Mouse (Mus musculus) right cerebral cortex, postnatal 25 days (tissue): Measurements from ENCODE around the gene Tbc1d17.
A peak's percentile ranks its signal among the peaks of the same experiment; 100 is the strongest.

Experiments
- DNase-seq: peaks from one replicate; pipeline ENCODE4 v3.0.0; 2022

Tbc1d17 gene

GRCm38 (mm10) chr7:44821666-44822448, 27.0 kb downstream of the Tbc1d17 start:
- peak; percentile 2 for DNase-seq

GRCm38 (mm10) chr7:44820525-44820924, 28.4 kb downstream of the Tbc1d17 start:
- DNase-seq: no peak

DNA sequence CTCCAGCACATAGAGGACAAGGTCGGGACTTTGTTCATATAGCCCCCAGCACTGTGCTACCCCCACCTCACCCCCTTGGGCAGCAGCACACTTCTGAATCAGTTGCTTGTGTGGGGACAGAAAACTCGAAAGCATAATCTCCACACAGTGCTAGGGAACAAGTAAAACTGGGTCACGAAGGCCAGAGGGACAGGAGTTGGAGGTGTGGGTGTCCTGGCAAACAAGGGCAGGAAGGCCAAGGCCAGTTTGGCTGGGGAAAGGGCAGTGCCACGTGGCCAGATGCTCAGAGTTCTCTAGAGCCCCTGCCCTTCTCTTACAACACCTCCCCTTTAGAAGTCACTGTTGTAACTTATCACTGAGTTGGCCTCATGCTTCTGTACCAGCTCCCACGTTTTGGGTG, 29.0 kb downstream of the Tbc1d17 start:
- no peak for DNase-seq

DNA sequence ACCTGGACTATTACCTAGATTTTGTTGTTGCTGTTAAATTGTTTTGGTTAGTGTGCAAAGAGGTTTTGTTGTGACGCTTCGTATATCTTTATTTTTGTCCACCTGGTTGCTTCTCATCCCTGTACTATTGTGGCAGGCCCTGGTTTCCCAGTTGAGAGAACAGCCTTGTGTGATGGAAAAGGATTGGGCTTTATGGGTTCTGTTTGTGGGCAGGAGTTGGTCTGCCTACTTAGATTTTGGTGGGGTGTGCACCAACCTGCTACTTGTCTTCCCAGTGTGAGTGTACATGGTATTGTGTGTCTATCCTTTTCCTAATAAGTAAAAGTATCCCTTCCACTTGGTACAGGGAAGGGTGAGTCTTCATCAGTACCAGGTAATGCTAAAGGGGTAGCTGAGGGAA, 29.5 kb downstream of the Tbc1d17 start:
- no peak for DNase-seq

GRCm38 (mm10) chr7:44818751-44819235, 30.1 kb downstream of the Tbc1d17 start:
- no peak for DNase-seq

DNA sequence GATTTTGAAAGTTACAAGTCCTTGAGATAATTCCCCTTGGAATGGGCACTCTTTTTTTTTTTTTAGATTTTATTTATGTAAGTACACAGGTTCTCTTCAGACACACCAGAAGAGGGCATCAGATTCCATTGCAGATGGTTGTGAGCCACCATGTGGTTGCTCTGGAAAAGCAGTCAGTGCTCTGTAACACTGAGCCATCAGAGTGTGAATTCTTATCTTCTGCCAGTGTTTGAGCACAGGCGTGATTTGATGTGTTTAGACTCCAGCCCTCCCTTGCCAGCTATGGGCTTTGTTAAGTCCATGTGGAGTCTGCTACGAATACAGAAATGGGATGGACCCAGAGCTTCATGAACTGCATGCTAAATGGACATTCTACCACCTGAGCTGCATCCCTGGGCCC, 30.7 kb downstream of the Tbc1d17 start:
- no peak for DNase-seq

GRCm38 (mm10) chr7:44817441-44817840, 31.4 kb downstream of the Tbc1d17 start:
- no peak for DNase-seq

DNA sequence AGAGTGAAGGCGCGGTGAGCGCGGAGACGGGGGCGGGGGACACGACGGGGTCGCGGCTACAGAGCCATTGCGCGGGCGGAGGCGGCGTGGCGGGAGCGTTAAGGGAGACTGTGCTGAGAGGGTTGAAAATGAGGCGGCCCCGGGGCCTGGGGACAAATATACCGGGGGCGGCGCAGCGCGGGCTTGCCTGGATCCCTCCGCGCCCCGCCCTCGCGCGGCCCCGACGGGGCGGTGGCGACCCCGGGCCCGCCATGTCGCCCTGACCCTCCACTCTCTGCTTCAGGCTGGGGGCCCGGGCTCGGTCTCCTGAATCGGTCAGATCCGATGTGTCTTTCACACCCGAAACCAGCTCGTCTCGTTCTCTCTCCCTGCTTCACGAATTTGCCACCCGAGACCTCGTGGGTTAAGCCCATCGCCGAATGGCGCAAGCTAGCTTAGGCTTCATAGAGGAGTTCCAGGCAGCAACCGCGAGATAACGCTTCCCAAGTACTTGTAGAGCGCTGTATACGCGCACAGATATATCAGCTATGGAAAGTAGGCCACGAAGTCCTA, 32.3 kb downstream of the Tbc1d17 start, which contains the start of gene Atf5:
Atf5 (minus strand) TSS at position 189 of the 552 bp plus-strand sequence.
- DNase-seq: no peak

GRCm38 (mm10) chr7:44815721-44816469, 33.0 kb downstream of the Tbc1d17 start, which contains the start of the genes Nup62 and Il4i1:
Gene Nup62, plus strand, starts transcription at chr7:44816088.
Gene Il4i1, plus strand, starts transcription at chr7:44816387.
- peak; percentile 98 for DNase-seq

GRCm38 (mm10) chr7:44814952-44815553, 33.8 kb downstream of the Tbc1d17 start:
- no peak for DNase-seq

DNA sequence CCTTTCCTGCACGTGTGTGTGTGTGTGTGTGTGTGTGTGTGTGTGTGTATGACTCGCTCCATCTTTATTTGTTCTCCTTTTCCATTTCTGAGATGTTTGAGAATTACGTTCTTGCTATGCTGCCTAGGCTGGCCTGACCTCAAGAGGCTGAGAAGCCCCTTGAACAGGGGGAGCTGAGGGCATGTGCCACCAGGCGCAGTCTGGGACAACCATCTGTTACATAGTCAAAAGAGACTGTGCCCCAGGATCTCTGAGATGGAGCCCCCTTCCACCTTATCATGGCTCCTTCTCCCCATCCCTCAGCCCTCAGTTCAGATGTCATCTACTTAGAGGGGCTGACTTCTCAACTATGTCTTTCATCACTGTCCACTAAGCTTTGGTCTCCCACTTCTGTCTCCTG, 34.5 kb downstream of the Tbc1d17 start:
- DNase-seq: no peak

DNA sequence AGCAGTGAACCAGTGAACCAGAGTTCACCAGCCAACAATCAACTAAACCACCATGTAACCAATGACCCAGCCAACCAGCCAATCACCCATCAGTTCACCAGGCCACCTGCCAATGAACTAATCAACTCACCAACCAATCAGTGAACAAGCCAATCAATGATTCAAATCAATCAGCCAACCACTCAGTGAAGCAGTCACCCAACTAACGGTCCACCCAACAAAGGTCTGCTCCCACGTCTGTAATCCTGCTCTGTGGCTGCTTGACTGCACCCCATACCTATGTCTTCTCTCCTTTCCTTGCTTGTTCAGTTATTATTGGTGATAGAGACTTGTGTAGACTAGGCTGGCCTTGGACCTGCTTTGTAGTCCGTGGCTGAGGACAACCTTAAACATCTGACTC, 34.9 kb downstream of the Tbc1d17 start:
- no peak for DNase-seq

- DNase-seq: no peak
These were observed 36.1 kb downstream of the Tbc1d17 start for GRCm38 (mm10) chr7:44812651-44813325.

- no peak for DNase-seq
These were observed 37.9 kb downstream of the Tbc1d17 start for GRCm38 (mm10) chr7:44810819-44811557.

DNA sequence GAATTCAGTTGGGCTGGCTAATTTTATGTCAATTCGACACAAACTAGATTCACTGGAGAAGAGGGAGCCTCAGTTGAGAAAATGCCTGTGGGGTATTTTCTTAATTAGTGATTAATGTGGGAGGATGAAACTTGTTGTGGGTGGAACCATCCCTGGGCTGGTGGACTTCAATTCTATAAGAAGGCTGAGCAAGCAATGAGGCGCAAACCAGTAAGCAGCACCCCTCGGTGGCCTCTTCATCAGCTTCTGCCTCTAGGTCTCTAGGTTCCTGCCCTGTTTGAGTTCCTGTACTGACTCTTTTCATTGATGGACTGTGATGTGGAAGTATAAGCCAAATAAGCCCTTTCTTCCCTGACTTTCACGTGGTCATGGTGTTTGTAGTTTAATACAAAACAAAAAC, 38.5 kb downstream of the Tbc1d17 start:
- no peak for DNase-seq

DNA sequence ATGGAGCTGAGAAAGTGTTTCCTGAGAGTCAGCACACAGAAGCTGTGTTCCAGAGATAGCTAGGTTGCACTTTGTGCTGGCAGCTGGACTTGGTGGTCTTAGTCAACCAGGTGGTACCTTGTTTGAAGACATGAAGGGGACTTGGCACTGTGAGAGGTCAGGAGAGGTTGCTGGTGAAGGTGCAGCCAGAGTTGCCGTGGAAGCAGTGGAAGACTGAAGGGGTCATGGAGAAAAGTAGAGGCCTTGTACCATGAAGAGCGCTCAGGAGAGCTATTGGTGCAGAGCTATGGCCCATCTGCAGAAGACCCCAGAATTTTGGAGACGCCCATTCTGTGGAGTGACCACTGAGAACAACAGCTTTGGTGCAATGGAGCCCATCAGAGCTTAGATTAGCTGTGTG, 39.4 kb downstream of the Tbc1d17 start:
- DNase-seq: no peak

DNA sequence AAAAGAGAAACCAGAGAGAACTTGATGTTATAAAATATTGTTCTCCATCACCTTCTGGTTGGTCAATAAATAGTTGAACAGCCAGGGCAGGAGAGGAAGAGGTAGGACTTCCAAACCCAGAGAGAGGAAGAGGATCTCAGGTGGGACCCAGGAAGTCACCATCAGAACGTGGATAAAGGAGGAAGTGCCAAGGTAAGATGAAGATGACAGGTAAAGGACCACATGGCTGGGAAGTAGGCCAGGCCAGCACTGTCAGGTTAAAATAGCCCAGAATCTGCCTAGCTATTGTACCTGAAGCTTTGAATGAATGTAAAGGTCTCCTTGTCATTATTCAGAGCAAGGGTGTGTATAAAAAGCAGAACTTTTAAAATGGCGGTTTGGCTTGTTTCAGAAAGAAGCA, 40.0 kb downstream of the Tbc1d17 start:
- DNase-seq: no peak

DNA sequence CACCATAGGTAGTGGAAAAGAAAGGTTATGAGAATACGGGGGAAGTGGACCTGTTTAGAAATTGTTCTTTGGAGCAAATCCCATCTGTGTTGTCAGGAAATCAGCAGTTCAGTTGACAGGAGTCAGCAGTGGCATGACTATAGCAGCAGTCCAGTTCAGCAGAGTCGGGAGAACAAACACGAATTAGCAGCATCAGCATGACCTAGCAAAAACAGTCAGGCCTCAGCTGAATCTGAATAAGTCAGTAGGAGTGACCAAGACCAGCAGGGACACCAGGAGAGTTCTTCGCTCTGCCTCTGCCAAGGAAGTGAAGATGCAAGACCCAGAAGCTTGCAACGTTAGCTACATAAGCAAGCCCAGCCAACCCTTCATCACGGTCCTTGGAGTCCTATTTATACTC, 56.1 kb downstream of the Tbc1d17 start:
- DNase-seq: no peak

- DNase-seq: no peak
These were observed 58.8 kb downstream of the Tbc1d17 start for GRCm38 (mm10) chr7:44790066-44790465.

DNA sequence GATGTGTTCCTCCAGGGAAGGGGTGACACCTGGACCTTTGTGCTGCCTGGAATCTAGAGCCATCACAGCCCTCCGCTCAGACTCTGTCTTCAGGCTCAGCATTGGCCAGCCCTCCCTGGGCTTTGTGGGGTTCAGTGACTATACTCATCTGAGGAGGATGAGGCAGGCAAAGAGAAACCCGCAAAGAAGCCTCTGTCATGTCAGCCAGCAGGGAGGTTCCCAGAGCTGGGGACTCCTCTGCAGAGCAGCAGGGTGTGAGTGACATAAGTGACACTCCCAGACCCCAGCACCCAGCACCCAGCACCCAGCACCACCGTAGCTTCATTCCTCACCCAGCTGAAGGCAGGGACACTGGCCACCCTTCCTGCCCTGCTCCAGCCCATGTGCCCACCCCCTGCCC, 59.3 kb downstream of the Tbc1d17 start:
- DNase-seq: no peak
